9 mouse cellular contexts compared by ENCODE assay signal in genomic region chr9:64232257-64232957, GRCm38 (mm10). TPM values are rescaled to one million over a fixed set of nuclear protein-coding genes. Genes with fewer than 3 reads are reported as not detected.
A peak's percentile ranks its signal among the peaks of the same experiment; 100 is the strongest.
DNase-seq lines count a peak whose midpoint lies in the region; ATAC-seq lines count a peak whose summit lies in the region.
"Had no signal": no experiment of that assay in that cellular context is flagged by ENCODE, and none has a peak within 500 bp of the region (broad histone marks: within the 10 kb centered on the region; RNA-seq: fewer than 3 reads in every experiment).

No protein-coding gene starts in this region.

- H3K4me2 ChIP-seq in embryonic facial prominence, embryonic 14.5 days (ENCODE audit: low read depth, low read length), result peak overlapping the region; percentile 23; the same call in 1 of the 2 replicates
- H3K4me2 ChIP-seq in lung, embryonic 16.5 days (ENCODE audit: low read depth, low read length), result peak overlapping the region; percentile 13; the same call in 1 of the 2 replicates
- no peak overlapping the region for H3K4me2 ChIP-seq in liver, embryonic 12.5 days

- peak; percentile 64 for ATAC-seq in embryonic facial prominence, embryonic 14.5 days (ENCODE audit: low read depth)
- peak; percentile 64 for ATAC-seq in lung, embryonic 16.5 days (ENCODE audit: low read depth)
- ATAC-seq in liver, embryonic 12.5 days, result no peak
- no peak for ATAC-seq in megakaryocyte-erythroid progenitor cell, adult 5-6 weeks (replicated peaks; ENCODE audit: low FRiP score, low TSS enrichment, poor library complexity, severe bottlenecking)

- 31% methylated on average over 9 of the region's 9 CpGs for WGBS in embryonic facial prominence, embryonic 14.5 days
- WGBS in lung, embryonic 16.5 days, result 36% methylated on average over 9 of the region's 9 CpGs
- WGBS in liver, embryonic 12.5 days (ENCODE audit: insufficient replicate concordance), result 74% methylated on average over 9 of the region's 9 CpGs

- H3K36me3 ChIP-seq in embryonic facial prominence, embryonic 14.5 days (ENCODE audit: control insufficient read depth, insufficient read depth, low read length), result 0 out of 2 replicates have a peak, but pooled peaks cover 6% of the 10 kb centered on the region
- no peaks in the 10 kb centered on the region for H3K36me3 ChIP-seq in lung, embryonic 16.5 days (ENCODE audit: control insufficient read depth, insufficient read depth, low read length)
- peaks cover 10% of the 10 kb centered on the region for H3K36me3 ChIP-seq in liver, embryonic 12.5 days

- H3K4me1 ChIP-seq in embryonic facial prominence, embryonic 14.5 days (ENCODE audit: control insufficient read depth, insufficient read depth, low read length), result peaks cover 29% of the 10 kb centered on the region
- H3K4me1 ChIP-seq in lung, embryonic 16.5 days (replicated peaks; ENCODE audit: control insufficient read depth, insufficient read depth, low read length), result peaks cover 30% of the 10 kb centered on the region
- H3K4me1 ChIP-seq in liver, embryonic 12.5 days, result peaks cover 24% of the 10 kb centered on the region

- intact Hi-C loops in left cerebral cortex, postnatal 4 days (cut with DNase I), result no loop called here
- intact Hi-C loops in left cerebral cortex, postnatal 14 days (cut with DNase I), result no loop called here
- intact Hi-C loops in heart, postnatal 25 days (cut with DNase I), result no loop called here

- H3K4me3 ChIP-seq in embryonic facial prominence, embryonic 14.5 days (ENCODE audit: low read depth, low read length), result no peak overlapping the region
- no peak overlapping the region for H3K4me3 ChIP-seq in lung, embryonic 16.5 days (ENCODE audit: low read length)
- H3K4me3 ChIP-seq in liver, embryonic 12.5 days, result no peak overlapping the region
- H3K4me3 ChIP-seq: erythroblast, embryonic 14.5 days had no signal

- H3K9ac ChIP-seq in embryonic facial prominence, embryonic 14.5 days (ENCODE audit: low read depth, low read length), result no peak overlapping the region
- H3K9ac ChIP-seq in lung, embryonic 16.5 days (ENCODE audit: low read length), result no peak overlapping the region
- H3K9ac ChIP-seq in liver, embryonic 12.5 days, result no peak overlapping the region

- DNase-seq in left cerebral cortex, postnatal 4 days, result peak; percentile 26
- no peak for DNase-seq in left cerebral cortex, postnatal 14 days (ENCODE audit: low spot score in 2 of 2)
- DNase-seq in embryonic facial prominence, embryonic 14.5 days (ENCODE audit: low spot score), result peak; percentile 70
- DNase-seq in heart, postnatal 25 days (ENCODE audit: low spot score), result peak; percentile 12
- DNase-seq in urinary bladder, adult 2 months (ENCODE audit: low spot score), result no peak

- H3K9me3 ChIP-seq in embryonic facial prominence, embryonic 14.5 days (ENCODE audit: control insufficient read depth, low read length), result no peaks in the 10 kb centered on the region
- H3K9me3 ChIP-seq in lung, embryonic 16.5 days (ENCODE audit: control insufficient read depth, low read length), result no peaks in the 10 kb centered on the region
- no peaks in the 10 kb centered on the region for H3K9me3 ChIP-seq in liver, embryonic 12.5 days (replicated peaks)

- H3K27me3 ChIP-seq in embryonic facial prominence, embryonic 14.5 days (replicated peaks; ENCODE audit: control insufficient read depth, insufficient read depth, low read length), result no peaks in the 10 kb centered on the region
- no peaks in the 10 kb centered on the region for H3K27me3 ChIP-seq in lung, embryonic 16.5 days (ENCODE audit: control insufficient read depth, insufficient read depth, low read depth, low read length)
- no peaks in the 10 kb centered on the region for H3K27me3 ChIP-seq in liver, embryonic 12.5 days (replicated peaks)

- H3K27ac ChIP-seq in embryonic facial prominence, embryonic 14.5 days (replicated peaks; ENCODE audit: low read depth, low read length), result peak overlapping the region; percentile 86
- H3K27ac ChIP-seq in lung, embryonic 16.5 days (ENCODE audit: low read length), result peak overlapping the region; percentile 56
- H3K27ac ChIP-seq in liver, embryonic 12.5 days, result no peak overlapping the region

RNA-seq across cellular contexts. Expression of gene Uchl4, which starts 2.6 kb away (rescaled TPM):
- total RNA-seq in left cerebral cortex, postnatal 4 days (2021), result 1 to 10 TPM; 7.1 to 7.3 TPM
- total RNA-seq in left cerebral cortex, postnatal 14 days (2021), result 1 to 10 TPM; 2.2 to 3.2 TPM
- polyA plus RNA-seq in embryonic facial prominence, embryonic 14.5 days (2014; fragmentation: Nextera tagmentation; extraction: Ambion mirVana), result 2.2 and 2.3 TPM in 2 replicates
- 1 to 10 TPM; 1.7 to 2.0 TPM for total RNA-seq in heart, postnatal 25 days (2021)
- polyA plus RNA-seq in lung, embryonic 16.5 days (2015; fragmentation: Nextera tagmentation; extraction: Ambion mirVana), result 1.4 and 3.9 TPM in 2 replicates
- 1.5 and 2.0 TPM in 2 replicates for polyA plus RNA-seq in liver, embryonic 12.5 days (2016; fragmentation: Nextera tagmentation; extraction: Ambion mirVana)
- polyA plus RNA-seq in urinary bladder, adult 2 months (2012; rRNA removed), result 0.27 and 0.39 TPM in 2 replicates
- 1.5 TPM in 1 of 2 replicates, not detected in the other for total RNA-seq in megakaryocyte-erythroid progenitor cell, adult 5-6 weeks (2014; fragmentation: Nextera tagmentation)
- 1.1 and 1.9 TPM in 2 replicates for total RNA-seq in megakaryocyte-erythroid progenitor cell, adult 5-6 weeks (2017)
- polyA plus RNA-seq: erythroblast, embryonic 14.5 days had no signal

RNA-seq across cellular contexts. Expression of gene Map2k1, which starts 21.0 kb away (rescaled TPM):
- 10 to 100 TPM; 65.3 to 70.6 TPM for total RNA-seq in left cerebral cortex, postnatal 4 days (2021)
- 100 to 1,000 TPM; 212 to 216 TPM for total RNA-seq in left cerebral cortex, postnatal 14 days (2021)
- polyA plus RNA-seq in embryonic facial prominence, embryonic 14.5 days (2014; fragmentation: Nextera tagmentation; extraction: Ambion mirVana), result 105 and 109 TPM in 2 replicates
- 10 to 100 TPM; 49.6 to 55.2 TPM for total RNA-seq in heart, postnatal 25 days (2021)
- 66.5 and 66.7 TPM in 2 replicates for polyA plus RNA-seq in lung, embryonic 16.5 days (2015; fragmentation: Nextera tagmentation; extraction: Ambion mirVana)
- 41.2 and 43.8 TPM in 2 replicates for polyA plus RNA-seq in liver, embryonic 12.5 days (2016; fragmentation: Nextera tagmentation; extraction: Ambion mirVana)
- polyA plus RNA-seq in urinary bladder, adult 2 months (2012; rRNA removed), result 63.7 and 67.4 TPM in 2 replicates
- 12.6 and 17.5 TPM in 2 replicates for total RNA-seq in megakaryocyte-erythroid progenitor cell, adult 5-6 weeks (2014; fragmentation: Nextera tagmentation)
- 27.9 and 29.5 TPM in 2 replicates for total RNA-seq in megakaryocyte-erythroid progenitor cell, adult 5-6 weeks (2017)

RNA-seq across cellular contexts. Expression of gene Tipin, which starts 49.0 kb away (rescaled TPM):
- 10 to 100 TPM; 25.1 to 25.2 TPM for total RNA-seq in left cerebral cortex, postnatal 4 days (2021)
- total RNA-seq in left cerebral cortex, postnatal 14 days (2021), result 10 to 100 TPM; 14.8 to 15.6 TPM
- polyA plus RNA-seq in embryonic facial prominence, embryonic 14.5 days (2014; fragmentation: Nextera tagmentation; extraction: Ambion mirVana), result 168 and 218 TPM in 2 replicates
- 10 to 100 TPM in 1 of 2 experiments, 1 to 10 TPM in 1; 10.0 to 10.8 TPM for total RNA-seq in heart, postnatal 25 days (2021)
- 206 and 224 TPM in 2 replicates for polyA plus RNA-seq in lung, embryonic 16.5 days (2015; fragmentation: Nextera tagmentation; extraction: Ambion mirVana)
- 269 and 280 TPM in 2 replicates for polyA plus RNA-seq in liver, embryonic 12.5 days (2016; fragmentation: Nextera tagmentation; extraction: Ambion mirVana)
- 39.2 and 43.9 TPM in 2 replicates for polyA plus RNA-seq in urinary bladder, adult 2 months (2012; rRNA removed)
- 229 and 292 TPM in 2 replicates for total RNA-seq in megakaryocyte-erythroid progenitor cell, adult 5-6 weeks (2014; fragmentation: Nextera tagmentation)
- 334 and 389 TPM in 2 replicates for total RNA-seq in megakaryocyte-erythroid progenitor cell, adult 5-6 weeks (2017)

RNA-seq across cellular contexts. Expression of gene Snapc5, which starts 53.3 kb away (rescaled TPM):
- 10 to 100 TPM; 18.3 to 18.8 TPM for total RNA-seq in left cerebral cortex, postnatal 4 days (2021)
- total RNA-seq in left cerebral cortex, postnatal 14 days (2021), result 10 to 100 TPM; 20.0 to 20.7 TPM
- polyA plus RNA-seq in embryonic facial prominence, embryonic 14.5 days (2014; fragmentation: Nextera tagmentation; extraction: Ambion mirVana), result 19.2 and 21.2 TPM in 2 replicates
- 10 to 100 TPM; 21.6 to 23.5 TPM for total RNA-seq in heart, postnatal 25 days (2021)
- polyA plus RNA-seq in lung, embryonic 16.5 days (2015; fragmentation: Nextera tagmentation; extraction: Ambion mirVana), result 28.5 and 34.2 TPM in 2 replicates
- 14.9 and 17.4 TPM in 2 replicates for polyA plus RNA-seq in liver, embryonic 12.5 days (2016; fragmentation: Nextera tagmentation; extraction: Ambion mirVana)
- polyA plus RNA-seq in urinary bladder, adult 2 months (2012; rRNA removed), result 39.5 and 46.3 TPM in 2 replicates
- 13.0 and 13.2 TPM in 2 replicates for total RNA-seq in megakaryocyte-erythroid progenitor cell, adult 5-6 weeks (2014; fragmentation: Nextera tagmentation)
- total RNA-seq in megakaryocyte-erythroid progenitor cell, adult 5-6 weeks (2017), result 46.6 and 55.3 TPM in 2 replicates

RNA-seq across cellular contexts. Expression of gene Rpl4, which starts 59.2 kb away (rescaled TPM):
- 100 to 1,000 TPM; 735 to 744 TPM for total RNA-seq in left cerebral cortex, postnatal 4 days (2021)
- 100 to 1,000 TPM; 484 to 496 TPM for total RNA-seq in left cerebral cortex, postnatal 14 days (2021)
- 1,344 and 1,393 TPM in 2 replicates for polyA plus RNA-seq in embryonic facial prominence, embryonic 14.5 days (2014; fragmentation: Nextera tagmentation; extraction: Ambion mirVana)
- total RNA-seq in heart, postnatal 25 days (2021), result 100 to 1,000 TPM; 433 to 462 TPM
- 1,101 and 1,112 TPM in 2 replicates for polyA plus RNA-seq in lung, embryonic 16.5 days (2015; fragmentation: Nextera tagmentation; extraction: Ambion mirVana)
- 1,196 and 1,210 TPM in 2 replicates for polyA plus RNA-seq in liver, embryonic 12.5 days (2016; fragmentation: Nextera tagmentation; extraction: Ambion mirVana)
- 1,255 and 1,379 TPM in 2 replicates for polyA plus RNA-seq in urinary bladder, adult 2 months (2012; rRNA removed)
- total RNA-seq in megakaryocyte-erythroid progenitor cell, adult 5-6 weeks (2014; fragmentation: Nextera tagmentation), result 3,030 and 3,310 TPM in 2 replicates
- 3,630 and 3,665 TPM in 2 replicates for total RNA-seq in megakaryocyte-erythroid progenitor cell, adult 5-6 weeks (2017)

Comparison
In these comparisons a context has a peak if more than half of its experiments do, and no peak if none do; other contexts are left out.
1. DNase-seq: peak in left cerebral cortex, postnatal 4 days (single experiment), embryonic facial prominence, embryonic 14.5 days (single experiment) and heart, postnatal 25 days (single experiment); none in left cerebral cortex, postnatal 14 days (0 of 2) and urinary bladder, adult 2 months (single experiment).
2. ATAC-seq: peak in embryonic facial prominence, embryonic 14.5 days (single experiment) and lung, embryonic 16.5 days (single experiment); none in liver, embryonic 12.5 days (single experiment) and megakaryocyte-erythroid progenitor cell, adult 5-6 weeks (single experiment).
3. RNA of gene Tipin, which starts 49.0 kb away (total RNA-seq): 229 to 389 TPM in megakaryocyte-erythroid progenitor cell, adult 5-6 weeks; 25.1 to 25.2 TPM in left cerebral cortex, postnatal 4 days, 14.8 to 15.6 TPM in left cerebral cortex, postnatal 14 days and 10.0 to 10.8 TPM in heart, postnatal 25 days; every median in the first group is over 4 times any median in the second.